Mouse (Mus musculus) adrenal gland, adult 18-20 months (tissue): Measurements from ENCODE around the gene Mageb1. TPM values are rescaled to one million over a fixed set of nuclear protein-coding genes. Genes with fewer than 3 reads are reported as not detected.
"Not testable (repeated sequence)": the region's sequence is repeated elsewhere in the genome, so short reads cannot be mapped to it uniquely, and the experiment has no call there.

Source experiments
- DNase-seq, 2 experiments: peaks; one replicate each; pipeline ENCODE4 v3.0.0; 2021 to 2022; ENCODE audit warnings: low spot score in 2 of 2
- long read RNA-seq, 2 experiments: library from polyadenylated mRNA; stranded (forward); transcript quantifications; one replicate each; pipeline ENCODE4 v2.0.0; 2021
- total RNA-seq, 2 experiments: library from RNA; stranded (reverse); gene quantifications; 1 replicate in 1 of 2; 2 replicates in 1 of 2; pipeline ENCODE4 v1.2.3; 2021

Mageb1 gene
- total RNA-seq, result not detected
- long read RNA-seq, experiment 1, result 0 reads
- long read RNA-seq, experiment 2, result 0 reads

DNA sequence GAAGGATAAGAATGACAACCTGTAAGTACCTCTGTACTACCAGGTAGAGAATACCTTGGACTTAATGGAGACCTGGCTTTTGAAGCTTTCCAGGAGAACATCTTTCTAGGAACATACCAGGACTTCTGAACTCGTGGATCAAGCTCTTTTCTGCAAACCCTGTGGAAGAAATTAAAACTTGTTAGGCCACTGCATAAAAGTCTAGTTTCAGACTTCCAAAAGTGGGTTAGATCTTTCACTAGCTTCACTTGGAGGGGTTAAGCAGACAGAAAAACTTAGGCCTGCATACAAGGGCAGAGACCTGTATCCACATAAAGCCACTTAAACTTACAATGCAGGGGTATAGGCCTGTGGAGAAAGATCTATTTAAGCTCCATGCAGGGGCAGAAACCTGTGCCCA lies at the start of gene Mageb1:
TSS of gene Mageb1 (minus strand) at position 101 of the 400 bp plus-strand sequence.
- not testable (repeated sequence) for DNase-seq

Other genes starting within 250 kb of the Mageb1 start
- not detected for gene Mageb5, start 233.3 kb downstream of the Mageb1 start, total RNA-seq